Mouse (Mus musculus): ENCODE results near the gene Acer3.

Acer3 gene

DNA sequence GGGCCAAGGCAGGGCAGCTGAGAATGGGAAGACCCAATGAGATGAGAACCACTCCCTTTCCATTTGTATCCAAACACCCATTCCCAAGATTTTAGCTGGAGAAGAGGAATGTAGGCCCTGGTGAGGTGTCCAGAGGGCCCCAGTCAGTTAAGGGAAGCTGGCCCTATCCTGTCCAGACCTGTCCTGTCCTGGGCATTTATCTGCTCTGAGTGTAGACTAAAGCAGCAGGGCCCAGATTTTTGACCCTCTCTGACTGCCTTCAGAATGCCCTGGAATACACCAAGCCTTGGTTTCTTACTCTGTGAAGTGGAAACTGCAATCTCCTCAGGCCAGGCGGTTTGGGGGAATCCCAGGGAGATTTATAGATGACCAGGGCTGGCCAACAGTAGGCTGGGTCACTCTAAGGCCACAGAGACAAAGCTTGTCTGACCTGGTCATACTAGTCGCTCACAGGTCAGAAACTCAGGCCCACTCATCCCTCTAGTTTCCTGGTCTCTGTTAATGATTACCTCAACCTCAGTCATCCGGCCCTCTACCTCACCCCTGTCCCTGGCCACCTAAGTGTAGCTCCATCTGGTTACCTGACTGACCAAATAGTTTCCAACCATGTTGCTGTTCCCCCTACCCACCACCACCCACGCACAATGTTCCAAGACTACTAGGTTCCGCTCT, 142.3 kb downstream of the Acer3 start:
- no peak for DNase-seq (ENCODE audit: low read depth, low spot score)

GRCm38 (mm10) chr7:98177929-98178559, 143.0 kb downstream of the Acer3 start, which contains the start of gene Capn5:
TSS of gene Capn5 (minus strand) at chr7:98178274.
- peak; percentile 67 for DNase-seq (ENCODE audit: low read depth, low spot score)

GRCm38 (mm10) chr7:98177566-98177928, 143.5 kb downstream of the Acer3 start:
- DNase-seq (ENCODE audit: low read depth, low spot score): no peak

- no peak for DNase-seq (ENCODE audit: low read depth, low spot score)
These were observed 143.9 kb downstream of the Acer3 start for GRCm38 (mm10) chr7:98177071-98177485.

GRCm38 (mm10) chr7:98176322-98177070, 144.5 kb downstream of the Acer3 start:
- no peak for DNase-seq (ENCODE audit: low read depth, low spot score)

- no peak for DNase-seq (ENCODE audit: low read depth, low spot score)
These were observed 145.9 kb downstream of the Acer3 start for GRCm38 (mm10) chr7:98174883-98175755.

DNA sequence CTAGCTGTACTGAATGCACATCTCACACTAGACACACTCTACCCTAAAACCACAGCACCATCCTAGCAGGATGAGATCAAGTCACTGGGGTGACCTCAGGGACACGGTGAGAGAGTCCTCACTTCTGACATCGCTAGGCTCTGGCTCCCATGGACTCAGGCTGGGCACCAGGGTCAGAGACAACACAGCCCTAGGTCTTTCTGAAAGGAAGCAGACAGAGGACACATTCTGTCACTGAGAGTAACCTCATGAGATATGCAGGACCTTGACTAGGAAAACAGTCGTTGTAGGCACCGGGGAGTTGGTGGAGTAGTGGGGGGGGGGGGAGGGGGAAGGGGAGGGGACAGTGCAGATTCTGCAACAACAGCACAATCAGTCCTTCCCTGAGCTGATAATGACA, 147.6 kb downstream of the Acer3 start:
- DNase-seq (ENCODE audit: low read depth, low spot score): no peak

DNA sequence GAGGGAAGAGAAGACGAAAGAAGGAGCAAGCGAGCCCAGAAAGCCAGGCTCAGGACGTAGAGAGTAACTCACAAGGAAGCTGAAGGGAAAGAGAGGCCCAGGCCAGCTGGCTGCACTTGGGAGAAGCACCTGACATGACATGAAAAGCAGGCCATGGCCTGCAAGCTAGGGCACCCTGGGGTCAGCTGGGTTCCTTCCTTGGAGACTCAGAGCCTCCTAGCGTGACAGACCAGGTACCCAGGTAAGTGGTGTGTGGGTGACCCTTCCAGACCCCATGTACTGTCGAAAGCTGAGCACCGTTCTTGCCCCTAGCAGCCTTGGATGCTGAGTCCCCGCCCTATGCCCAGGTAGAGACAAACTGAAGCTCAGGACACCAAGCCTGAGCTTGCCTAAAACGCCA, 148.3 kb downstream of the Acer3 start:
- no peak for DNase-seq (ENCODE audit: low read depth, low spot score)

- peak; percentile 78 for DNase-seq (ENCODE audit: low read depth, low spot score)
These were observed 149.6 kb downstream of the Acer3 start for GRCm38 (mm10) chr7:98171141-98172073.

- DNase-seq (ENCODE audit: low read depth, low spot score): peak; percentile 30
These were observed 155.9 kb downstream of the Acer3 start for GRCm38 (mm10) chr7:98164999-98165528.

DNA sequence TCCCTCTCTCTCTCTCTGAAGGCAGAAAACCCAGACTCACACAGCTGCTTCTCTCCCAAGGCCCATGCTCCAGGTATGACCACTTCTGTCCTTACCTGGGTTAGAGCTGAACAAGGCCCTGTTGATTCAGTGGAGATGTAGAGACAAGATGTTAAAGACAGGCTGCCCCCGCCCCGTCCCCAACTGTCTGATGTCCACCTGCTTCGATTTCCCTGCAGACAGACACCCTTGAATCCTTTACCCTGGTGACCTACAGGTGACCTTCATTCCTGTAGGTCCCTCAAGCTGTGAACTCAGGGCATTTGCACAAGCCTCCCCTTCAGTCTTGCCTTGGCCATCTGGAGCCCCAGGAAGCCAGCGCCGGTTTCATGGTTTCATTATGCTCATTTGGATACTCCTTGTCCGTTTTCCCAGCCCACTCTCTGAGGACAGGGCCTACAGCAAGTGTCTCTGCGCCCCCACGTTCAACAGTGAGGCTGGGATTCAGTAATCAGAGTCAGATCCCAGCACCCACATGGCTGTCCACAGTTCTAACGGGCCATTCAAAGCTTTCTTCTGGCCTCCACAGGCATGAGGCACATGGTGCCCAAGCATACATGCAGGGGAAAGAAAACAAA, 156.5 kb downstream of the Acer3 start:
- DNase-seq (ENCODE audit: low read depth, low spot score): no peak

DNA sequence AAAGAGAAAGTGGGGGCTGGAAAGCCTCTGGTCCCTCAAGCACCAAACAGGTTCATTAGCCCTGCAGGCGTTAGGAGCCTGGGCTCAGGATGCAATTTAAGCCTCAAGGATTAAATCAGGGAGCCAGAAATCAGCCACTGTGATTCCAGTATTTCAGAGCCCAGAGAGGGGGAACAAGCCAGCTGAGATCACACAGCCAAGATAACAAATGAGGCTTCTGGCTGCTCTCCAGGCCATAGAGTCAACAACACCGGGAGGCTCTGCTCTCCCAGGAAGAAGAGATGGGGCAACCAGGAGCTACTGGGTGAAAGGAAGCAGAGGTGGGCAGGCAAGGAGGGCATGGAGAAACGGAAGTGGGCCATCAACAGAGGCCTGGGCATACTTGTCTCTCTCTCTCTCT, 157.3 kb downstream of the Acer3 start:
- no peak for DNase-seq (ENCODE audit: low read depth, low spot score)

DNA sequence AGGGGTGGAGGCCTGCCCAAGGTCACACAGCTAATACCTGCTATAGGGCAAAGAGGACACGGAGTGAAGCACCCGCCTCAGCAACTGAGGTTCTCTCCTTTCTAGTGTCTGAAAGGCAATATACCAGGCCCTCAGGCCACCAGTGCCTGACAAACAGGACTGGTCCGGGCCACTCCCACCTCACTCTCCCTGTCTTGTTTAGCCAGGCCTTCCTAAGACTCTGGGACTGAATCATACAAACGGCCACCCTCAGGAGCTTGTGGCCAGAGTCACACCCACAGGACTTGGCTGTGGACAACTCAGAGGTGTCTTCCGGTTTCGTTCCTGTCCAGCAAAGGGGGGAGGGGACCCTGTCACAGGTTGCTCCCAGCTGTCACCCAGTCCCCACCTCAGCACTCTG, 158.8 kb downstream of the Acer3 start:
- no peak for DNase-seq (ENCODE audit: low read depth, low spot score)

GRCm38 (mm10) chr7:98160041-98160740, 160.8 kb downstream of the Acer3 start:
- no peak for DNase-seq (ENCODE audit: low read depth, low spot score)

GRCm38 (mm10) chr7:98158481-98158880, 162.5 kb downstream of the Acer3 start:
- DNase-seq (ENCODE audit: low read depth, low spot score): no peak

DNA sequence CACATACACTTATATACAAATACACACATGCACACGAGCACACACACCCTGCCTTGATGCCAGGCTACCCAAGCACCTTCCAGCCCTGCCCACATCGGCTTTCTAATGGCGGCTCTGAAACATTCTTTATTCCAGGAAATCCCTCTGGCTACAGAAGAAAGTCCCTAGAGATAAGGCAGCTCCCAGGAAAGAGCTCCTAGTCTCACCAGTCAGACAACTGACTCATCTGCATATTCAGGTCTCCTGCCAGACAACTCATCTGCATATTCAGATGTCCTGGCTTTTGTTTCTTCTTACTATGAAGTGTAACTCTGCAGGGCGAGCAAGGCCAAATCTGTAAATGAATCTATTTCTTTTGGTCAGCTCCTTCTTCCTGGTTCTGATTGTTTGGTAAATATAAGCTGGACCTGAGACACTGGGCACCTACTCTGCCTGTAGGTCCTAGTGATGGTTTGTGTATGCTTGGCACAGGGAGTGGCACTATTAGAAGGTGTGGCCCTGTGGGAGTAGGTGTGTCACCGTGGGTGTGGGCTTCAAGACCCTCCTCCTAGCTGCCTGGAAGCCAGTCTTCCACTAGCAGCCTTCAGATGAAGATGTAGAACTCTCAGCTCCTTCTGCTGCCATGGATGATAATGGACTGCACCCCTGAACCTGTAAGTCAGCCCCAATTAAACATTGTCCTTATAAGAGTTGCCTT, 163.2 kb downstream of the Acer3 start:
- DNase-seq (ENCODE audit: low read depth, low spot score): no peak
